Mouse (Mus musculus) left cerebral cortex, postnatal 4 days (tissue): ENCODE results near the gene Uvssa. TPM values are rescaled to one million over a fixed set of nuclear protein-coding genes. Genes with fewer than 3 reads are reported as not detected.

Experiments
- DNase-seq: peaks from one replicate; pipeline ENCODE4 v3.0.0-alpha.2; 2022
- intact Hi-C: fragments of 180-260 bp; cut with DNase I; formaldehyde crosslinking; loops from one replicate; pipeline ENCODE4 v1.15.1; 2025
- total RNA-seq, 2 experiments: library from RNA; stranded (reverse); gene quantifications; 2 replicates each; pipeline ENCODE4 v1.2.3; 2021

The Uvssa gene
- total RNA-seq, 2 experiments from 2014 or later, result 12.4 to 12.9 TPM

DNA sequence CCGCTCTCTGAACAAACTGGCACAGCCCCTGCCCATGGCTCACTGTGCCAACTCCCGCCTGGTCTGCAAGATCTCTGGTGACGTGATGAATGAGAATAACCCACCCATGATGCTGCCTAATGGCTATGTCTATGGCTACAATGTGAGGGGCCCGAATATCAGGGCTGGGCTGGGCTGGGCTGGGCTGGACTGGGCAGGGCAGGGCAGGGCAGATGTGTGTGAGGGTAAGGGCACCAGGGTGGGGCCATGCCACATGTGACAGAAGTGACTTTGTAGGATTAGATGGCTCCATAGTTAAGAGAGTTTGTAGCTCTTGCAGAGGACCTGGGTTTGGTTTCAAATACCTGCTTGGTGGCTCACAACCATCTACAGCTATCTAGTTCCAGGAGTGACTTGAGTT is 6.7 kb upstream of the Uvssa start:
- no peak for DNase-seq
- intact Hi-C loops, result loop anchor here (10.0 kb wide), 1 partner anchor 167 kb away; no protein-coding TSS in a partner anchor

DNA sequence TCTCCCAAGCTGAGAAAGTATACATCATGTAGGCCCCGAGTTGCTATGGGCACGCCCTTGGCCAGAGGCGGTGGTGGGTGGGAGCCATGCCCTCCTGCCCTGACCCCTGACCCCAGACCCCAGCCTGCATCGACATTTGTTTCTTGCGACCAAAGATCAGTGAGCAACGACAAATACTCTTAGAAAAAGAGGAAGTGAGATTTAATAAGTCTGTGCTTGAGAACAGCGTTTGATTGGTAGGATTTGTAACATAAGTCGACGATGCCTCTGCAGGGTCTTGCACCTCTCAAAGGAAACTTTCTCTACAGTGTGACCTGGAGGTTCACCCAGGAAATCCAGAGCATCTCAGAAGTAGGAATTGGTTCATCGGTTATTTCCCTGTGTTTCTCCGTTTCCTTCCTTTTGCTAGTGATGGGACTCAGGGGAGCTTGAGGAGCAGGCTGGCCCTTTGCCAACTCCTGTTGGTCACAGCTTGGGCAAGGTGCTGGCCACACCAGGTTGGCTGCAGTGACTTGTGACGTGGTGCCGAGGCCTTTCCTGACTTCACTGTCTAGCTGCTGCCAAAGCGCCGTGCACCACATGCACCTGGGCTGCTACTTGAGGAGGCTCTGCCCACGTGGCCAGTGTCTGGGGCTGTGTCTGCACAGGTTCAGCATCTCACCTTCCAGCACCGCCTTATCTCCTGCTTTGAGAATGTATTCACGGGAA is 5.9 kb upstream of the Uvssa start:
- intact Hi-C loops, result loop anchor here (10.0 kb wide), 1 partner anchor 168 kb away; no protein-coding TSS in a partner anchor
- DNase-seq, result no peak

DNA sequence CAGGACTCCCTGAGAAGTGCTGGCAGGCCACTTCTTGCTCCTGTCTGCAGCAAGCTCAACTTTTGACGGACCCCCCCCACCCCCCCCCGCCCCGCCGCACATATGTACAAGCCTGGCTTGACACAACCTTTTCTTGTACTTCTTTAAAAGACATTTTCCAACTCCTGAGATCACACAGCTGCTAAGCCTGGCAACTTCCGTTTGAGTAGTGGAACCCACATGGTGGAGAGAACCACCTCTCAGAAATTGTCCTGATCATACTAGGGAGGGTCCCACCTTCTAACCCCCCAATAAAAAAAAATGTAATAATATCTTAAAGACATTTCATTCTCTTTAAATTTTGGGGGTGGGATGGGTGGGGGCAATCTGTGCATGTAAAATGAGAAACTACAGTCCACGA is 1.2 kb upstream of the Uvssa start:
- DNase-seq, result no peak
- intact Hi-C loops, result loop anchor here (10.0 kb wide), 1 partner anchor 172 kb away; no protein-coding TSS in a partner anchor

DNA sequence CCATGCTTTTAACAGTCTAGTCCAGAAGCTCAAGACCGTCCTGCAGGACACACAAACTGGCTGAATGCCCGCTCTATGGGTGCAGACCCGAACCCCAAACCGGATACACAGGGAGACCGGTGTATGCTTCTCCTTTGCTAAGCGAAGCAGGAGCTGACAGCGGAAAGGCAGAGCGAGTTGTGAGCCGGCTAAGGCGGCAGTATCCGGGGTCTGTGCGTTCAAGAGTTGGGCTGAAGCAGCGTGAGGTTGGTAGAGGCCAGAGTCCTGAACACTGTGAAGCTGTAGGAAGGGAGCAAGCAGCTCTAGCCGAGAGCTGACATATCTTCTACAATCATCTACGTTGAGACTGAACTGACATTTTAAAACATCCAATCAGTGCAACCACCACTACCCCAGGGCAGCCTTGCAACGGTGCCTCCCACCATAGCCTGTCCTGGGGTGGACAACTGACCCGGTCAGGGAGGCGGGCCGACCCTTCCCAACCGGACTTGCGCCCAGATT is 498 bp upstream of the Uvssa start:
- peak; percentile 37 for DNase-seq

DNA sequence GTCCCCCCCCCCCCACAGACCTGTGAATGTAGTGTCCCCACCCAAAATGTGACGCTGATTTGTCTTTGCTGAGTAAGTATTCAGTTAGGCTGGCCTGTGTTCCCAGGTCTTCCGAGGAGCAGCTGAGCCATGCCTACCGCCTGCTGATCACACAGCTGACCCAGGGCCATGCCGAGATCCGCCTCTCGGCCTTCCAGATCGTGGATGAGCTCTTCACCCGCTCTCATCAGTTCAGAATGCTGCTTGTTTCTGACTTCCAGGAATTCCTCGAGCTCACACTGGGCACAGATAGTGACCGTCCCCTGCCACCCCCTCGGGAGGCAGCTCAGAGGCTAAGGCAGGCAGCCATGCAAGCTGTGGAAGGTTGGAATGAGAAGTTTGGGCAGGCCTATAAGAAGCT is 9.2 kb downstream of the Uvssa start:
- intact Hi-C loops, result no loop called here
- no peak for DNase-seq

More for the DNA sequence above, 498 bp upstream of the Uvssa start:
- intact Hi-C loops, result loop anchor here (2.0 to 10.0 kb wide), 2 partner anchors 103 to 173 kb away; partner anchors contain the start of gene Ctbp1

DNA sequence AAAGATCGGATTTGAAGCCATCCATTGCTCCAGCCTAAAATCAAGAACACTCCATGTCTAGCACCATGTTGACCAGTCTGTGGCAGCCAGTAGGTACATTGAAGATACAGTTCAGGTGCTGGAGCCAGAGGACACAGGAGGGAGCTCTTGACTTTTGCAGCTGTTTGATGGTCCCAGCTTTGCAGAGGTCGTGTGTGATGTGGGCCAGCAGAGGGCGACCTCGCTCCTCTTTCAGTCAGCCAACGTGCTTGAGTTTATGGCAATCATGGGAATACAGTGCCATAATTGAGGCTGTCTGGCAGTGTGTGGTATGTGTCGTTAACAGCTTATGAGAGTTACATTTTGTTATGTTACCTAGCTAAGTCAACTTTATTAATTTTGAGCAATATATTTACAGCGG is 15.5 kb downstream of the Uvssa start:
- DNase-seq, result peak; percentile 80
- intact Hi-C loops, result loop anchor here (2.0 to 10.0 kb wide), 2 partner anchors 101 to 195 kb away; no protein-coding TSS in a partner anchor

DNA sequence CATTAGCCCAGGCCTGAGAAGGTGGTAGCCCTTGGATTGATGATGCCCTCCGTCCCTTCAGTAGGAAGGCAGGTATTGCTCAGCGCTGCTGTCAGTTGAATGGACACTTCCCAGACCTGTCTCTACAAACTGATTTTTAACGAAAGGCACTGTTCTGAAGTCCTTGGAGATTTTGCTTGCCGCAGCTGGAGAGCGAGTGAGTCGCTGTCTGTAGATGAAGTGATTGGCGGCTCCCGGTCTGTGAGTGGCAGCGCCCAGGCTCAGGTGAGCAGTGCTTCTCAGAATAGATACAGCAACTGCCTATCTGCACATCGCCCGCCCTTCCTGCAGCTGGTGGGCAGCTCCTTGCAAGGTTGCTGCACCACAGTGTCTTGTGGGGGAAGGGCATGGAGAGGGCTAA is 17.3 kb downstream of the Uvssa start:
- intact Hi-C loops, result loop anchor here (10.0 kb wide), 1 partner anchor 99 kb away; no protein-coding TSS in a partner anchor
- no peak for DNase-seq

DNA sequence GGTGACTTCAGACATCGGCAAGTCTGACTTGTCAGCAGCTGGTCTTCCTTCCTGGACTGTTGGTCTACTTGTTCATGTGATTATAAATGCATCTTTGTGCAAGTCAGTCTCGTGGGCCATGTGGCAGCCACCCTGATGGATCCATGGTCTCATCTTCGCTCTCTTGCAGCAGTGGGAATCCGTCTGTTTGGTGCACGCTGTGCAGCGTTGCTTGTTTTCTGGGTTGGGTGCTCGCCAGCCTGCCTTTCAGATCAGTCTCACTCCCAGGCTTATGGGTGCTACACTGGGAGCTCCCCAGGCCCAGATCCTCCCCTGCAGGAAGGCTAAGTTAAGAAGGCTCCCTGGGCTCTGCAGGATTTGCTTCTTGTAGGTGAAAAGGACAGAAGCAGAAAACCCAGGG is 18.5 kb downstream of the Uvssa start:
- intact Hi-C loops, result loop anchor here (10.0 kb wide), 1 partner anchor 98 kb away; no protein-coding TSS in a partner anchor
- DNase-seq, result no peak

DNA sequence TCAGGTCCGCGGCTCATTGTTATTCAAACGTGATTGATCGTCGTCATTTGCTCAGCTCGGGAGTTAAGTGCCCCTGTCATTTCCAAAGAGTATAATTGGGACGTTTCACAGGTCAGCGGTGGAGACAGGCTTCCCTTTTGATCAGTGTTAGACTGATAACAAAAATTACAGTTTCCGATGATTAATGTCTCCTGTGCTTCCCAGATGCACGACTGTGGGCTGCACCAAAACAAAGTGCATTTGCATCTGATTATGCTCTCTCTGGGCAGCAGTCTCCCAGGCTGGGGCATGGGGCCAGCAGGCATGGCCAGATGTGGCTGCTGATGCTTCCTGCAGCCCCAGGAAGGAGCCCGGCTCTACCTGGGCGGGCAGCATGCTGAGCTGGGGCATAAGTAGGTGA is 22.5 kb downstream of the Uvssa start:
- intact Hi-C loops, result no loop called here
- DNase-seq, result no peak

DNA sequence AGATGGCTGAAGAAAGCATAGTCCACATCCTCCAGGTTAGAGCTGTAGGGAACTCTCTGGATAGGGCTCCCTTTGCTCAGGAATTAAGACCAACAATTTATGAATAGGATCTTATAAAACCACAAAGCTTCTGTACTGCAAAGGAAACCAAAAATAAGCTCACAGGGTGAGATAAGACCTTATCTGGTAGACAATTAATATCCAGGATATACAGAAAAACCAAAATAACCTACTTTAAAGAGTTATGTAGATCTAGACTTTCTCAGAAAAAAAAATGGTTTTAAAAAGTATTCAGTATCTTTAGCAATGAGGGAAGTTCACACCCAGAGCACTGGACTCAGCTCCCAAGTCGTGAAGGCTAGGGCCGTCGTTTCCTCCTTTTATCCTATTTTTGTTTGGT is 42.0 kb downstream of the Uvssa start:
- intact Hi-C loops, result no loop called here
- DNase-seq, result no peak

DNA sequence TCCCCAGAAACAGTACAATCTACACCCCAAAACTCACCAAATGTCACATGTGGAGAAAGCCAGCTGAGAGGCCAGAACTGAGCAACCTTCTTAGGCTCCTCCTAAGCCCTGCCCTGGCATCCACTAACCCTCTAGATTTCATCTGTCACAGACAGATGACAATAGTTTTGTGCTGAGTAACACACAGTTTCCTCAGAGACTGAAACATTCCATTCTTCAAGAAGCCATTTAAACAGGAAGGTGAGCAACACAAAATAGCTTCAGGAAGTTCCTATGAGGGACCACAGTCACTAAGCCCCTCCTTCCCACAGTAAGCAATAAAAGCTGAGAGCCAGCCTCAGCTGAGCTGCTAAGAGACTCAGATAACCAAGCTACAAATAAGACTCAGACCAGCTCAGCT is 49.1 kb downstream of the Uvssa start:
- intact Hi-C loops, result no loop called here
- DNase-seq, result no peak

DNA sequence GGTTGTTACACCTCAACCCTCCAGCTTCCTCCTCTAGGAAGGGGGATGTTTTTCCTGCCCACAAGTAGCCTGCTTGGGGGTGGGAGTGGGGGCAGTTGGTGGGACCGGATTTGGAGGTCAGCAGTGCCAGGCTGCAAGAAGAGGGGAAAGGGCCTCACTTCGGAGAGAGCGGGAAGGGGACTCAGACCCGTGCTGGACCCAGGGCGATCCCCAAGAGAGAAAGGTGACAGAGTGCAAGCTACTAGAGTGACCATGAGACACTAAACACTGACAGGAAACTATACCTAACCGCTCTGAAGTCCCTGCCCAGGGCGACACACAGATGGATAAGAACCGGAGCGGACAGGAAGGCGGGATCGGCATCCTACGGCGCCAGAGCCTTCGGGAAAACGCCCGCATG is 51.8 kb downstream of the Uvssa start:
- intact Hi-C loops, result no loop called here
- DNase-seq, result no peak

DNA sequence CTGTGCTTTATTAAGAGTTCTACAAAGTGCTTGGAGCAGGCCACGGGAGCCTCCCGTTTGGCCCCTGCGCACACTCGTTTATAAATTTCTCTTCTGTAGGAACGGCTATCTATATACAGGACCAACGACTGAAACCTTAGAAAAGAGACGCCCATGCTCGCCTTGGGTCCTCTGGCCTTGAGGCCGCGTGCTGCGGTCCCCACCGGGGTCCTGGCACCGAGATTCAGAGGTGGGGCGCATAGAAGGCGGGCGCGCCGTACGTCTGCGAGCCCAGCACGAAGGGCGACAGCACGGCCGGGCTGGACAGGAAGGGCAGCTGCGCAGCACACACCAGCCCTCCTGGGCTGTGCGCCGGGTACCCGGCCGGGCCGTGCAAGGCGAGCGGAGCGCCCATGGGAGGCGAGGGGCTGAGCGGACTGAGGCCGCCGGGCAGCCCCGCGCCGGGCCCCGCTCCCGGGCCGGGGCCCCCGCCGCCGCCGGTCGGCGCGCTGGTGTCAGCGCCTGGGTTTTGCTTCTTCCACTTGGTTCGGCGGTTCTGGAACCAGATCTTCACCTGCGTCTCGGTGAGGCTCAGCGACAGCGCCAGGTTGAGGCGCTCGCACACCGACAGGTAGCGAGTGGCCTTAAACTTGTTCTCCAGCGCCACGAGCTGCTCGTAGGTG is 52.3 kb downstream of the Uvssa start:
- intact Hi-C loops, result no loop called here
- no peak for DNase-seq

DNA sequence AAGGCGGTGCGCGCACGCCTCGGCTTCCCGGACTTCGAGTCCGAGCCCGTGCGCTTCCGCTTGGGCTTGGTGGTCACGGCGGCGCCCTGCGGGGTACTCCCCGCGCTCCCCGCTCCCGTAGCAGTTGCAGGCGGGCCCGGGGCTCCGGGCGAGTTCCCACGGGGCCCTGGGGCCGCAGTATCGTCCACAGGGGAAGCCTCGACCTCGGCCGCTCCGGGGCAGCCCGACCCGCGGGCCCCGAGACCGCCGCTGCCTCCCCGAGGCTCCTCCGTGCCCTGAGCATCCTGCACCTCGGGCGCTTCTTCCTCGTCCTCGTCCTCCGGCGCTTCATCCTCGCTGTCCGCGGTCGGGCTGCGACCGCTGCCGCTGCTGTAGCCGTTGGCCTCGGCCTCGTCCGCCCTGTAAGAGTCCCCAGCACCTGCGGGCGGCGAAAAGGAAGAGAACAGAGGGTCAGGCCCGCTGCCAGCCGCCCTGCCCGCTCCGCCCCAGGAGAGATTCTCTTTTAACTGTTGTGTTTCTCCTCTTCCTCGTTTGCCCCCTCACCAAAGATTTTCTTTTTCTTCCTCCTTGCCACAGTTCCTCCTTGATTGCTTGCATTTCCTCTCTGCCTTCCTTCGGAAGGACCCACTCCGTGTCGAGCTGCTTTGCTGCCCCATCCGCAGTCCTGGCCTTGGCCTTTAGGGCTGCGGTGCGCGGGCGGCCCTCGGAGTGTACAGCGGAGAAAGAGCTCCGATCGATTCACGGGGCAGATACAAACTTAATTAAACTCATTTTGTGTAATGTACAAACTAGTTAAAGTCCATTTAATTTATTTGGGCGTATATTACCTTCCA is 53.0 kb downstream of the Uvssa start:
- no peak for DNase-seq
- intact Hi-C loops, result no loop called here

DNA sequence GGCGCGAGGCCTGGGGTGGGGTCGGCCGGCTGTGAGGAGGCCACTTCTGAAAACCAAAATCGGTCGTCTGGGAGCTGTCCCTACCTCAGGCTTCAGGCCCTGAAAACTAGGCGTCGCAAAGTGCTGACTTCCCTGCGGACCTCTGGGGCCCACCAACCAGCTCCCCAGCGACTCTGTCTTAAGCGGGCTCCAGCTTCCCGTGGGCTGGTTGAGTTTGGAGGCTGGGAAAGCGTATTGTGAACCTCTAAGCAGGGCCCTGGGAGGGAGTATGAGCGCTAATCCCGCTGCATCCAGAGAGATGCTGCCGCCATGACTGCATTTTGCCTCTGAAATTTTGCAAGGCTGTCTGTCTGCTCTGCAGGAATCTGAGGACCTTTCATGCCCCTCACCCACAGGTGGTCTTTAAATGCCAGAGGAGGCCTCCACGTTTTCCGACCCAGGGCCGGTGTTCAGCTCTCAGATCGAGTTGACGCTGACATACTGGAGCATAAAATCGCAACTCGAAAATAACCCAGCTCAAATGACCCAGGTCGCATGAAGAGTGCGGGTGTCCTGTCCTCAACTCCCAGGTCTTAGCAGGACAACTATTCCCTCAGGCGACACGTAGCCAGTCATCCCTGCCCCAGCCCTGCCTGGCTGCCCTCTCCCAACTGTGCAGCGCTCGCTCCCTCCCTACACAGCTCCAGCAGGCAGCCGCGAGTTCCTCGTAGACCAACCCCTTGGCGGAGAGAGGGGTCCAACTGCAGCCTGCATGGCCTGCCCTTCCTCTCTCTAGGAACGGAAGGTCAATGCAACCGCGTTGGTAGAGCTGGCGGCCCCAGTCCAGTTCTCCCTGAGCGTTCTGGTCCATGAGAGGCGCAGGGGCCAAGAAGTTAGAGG is 53.9 kb downstream of the Uvssa start:
- intact Hi-C loops, result no loop called here
- no peak for DNase-seq

DNA sequence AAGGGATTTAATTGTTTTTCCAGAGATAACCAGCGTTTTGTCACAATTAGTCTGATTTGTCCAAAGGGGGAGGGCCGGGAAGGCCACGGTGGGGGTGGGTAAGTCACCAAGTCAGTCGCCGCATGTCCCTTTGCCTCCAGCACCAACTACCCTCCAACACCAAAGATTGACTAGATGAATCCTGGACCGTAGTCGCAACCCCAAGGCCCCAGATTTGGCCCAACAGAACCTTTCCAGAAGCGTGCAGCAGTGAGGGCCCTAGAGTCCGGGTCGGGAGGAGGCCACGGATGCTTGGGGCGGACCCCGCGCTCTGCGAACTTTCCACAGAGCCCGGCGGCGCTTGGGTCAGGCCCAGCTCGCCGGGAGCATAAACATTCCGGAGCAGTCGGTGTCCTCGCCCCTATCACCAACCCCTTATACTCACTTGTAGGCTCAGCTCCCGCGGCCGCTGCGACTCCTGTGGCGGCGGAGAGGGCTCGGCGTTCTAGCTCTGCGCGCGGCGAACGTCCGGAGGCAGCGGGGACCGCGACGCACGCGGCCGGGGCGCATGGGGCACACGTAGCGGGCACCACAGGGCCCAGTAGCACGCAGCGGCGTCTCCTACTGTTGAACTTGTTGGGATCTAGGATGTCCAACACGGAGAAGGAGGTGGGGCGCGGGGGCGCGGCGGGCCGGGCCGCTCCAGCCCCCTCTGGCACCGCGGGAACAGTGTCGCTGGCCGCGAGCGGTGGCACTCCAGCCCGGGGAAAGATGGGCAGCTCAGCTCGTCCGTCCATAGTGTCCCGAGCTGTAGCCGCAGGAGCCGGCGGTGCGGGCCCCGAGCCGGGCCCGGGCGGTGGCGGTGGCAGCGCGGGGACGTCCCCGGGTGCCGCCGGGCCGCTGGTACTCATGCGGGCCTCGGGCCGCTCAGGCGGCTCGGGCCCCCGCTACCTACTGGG is 55.1 kb downstream of the Uvssa start, which contains the start of gene Nkx1-1:
Gene Nkx1-1 (minus strand): TSS at position 776 of the 938 bp plus-strand sequence.
- intact Hi-C loops, result no loop called here
- no peak for DNase-seq

DNA sequence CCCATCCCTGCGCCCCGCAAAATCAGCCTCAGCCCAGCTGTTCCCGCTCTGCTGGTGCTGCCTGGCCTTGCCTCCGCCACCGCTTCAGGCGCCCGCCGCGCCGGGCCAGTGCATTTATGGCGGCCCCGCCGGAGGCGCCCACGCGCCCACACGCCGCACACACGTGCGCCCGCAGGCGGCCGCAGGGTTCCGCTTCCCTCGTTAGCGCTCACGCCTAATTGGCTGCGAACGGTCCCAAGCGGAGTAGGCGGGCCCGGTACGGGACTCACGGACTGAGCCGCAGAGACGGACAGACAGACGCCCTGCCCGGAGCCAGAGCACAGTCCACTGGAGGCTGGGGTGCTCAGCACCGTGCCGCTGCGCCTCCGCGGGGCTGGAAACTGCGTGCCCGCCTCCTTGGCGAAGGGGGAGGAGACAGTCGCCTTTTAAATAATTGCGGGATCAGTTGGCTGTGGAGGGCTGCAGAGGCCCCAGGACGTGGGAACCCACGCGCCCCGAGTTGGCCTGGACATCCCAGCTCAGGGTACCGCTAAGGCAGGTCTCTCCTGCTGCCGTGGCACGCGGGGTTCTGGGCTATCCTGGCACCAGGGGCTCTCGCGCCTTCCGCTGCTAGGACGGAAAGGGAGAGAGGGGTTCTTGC is 55.9 kb downstream of the Uvssa start:
- DNase-seq, result no peak
- intact Hi-C loops, result no loop called here

DNA sequence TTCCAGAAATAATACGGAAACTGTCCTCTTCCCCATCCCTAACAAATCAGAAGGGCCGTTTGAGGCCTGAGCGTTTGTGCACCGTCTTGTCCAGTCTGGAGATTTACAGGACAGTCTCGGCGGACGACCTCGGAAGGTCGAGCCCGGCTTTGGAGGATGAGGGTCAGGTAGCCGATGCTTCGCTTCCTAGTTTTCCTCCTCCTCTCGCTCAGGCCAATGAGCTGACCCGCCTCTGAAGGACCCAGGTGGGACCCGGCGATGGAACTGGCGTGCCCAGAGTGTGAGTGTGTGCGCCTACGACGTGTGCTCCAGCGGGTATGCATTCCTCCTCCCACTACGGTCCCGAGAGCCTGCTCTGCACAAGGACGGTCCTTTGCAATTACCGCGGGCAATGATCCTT is 56.8 kb downstream of the Uvssa start:
- intact Hi-C loops, result no loop called here
- no peak for DNase-seq
